Mouse (Mus musculus): ENCODE data around the gene Hook2. TPM values are rescaled to one million over a fixed set of nuclear protein-coding genes. Genes with fewer than 3 reads are reported as not detected.

The Hook2 gene
- polyA plus RNA-seq, 1 experiment from 2014 or later, result 18.2 TPM

- no peaks in the 10 kb centered on the region for H3K9me3 ChIP-seq
- ATAC-seq (ENCODE audit: low FRiP score), result no peak
- H3K36me3 ChIP-seq (replicated peaks), result peaks cover 21% of the 10 kb centered on the region
- H3K27ac ChIP-seq, result no peak overlapping the region
- 87% methylated on average over 4 of the region's 4 CpGs for WGBS
- no peak overlapping the region for H3K4me3 ChIP-seq (replicated peaks)
- H3K4me2 ChIP-seq, result no peak overlapping the region
- no peak overlapping the region for H3K9ac ChIP-seq
- no peaks in the 10 kb centered on the region for H3K27me3 ChIP-seq
- peaks cover 19% of the 10 kb centered on the region for H3K4me1 ChIP-seq
Measured at GRCm38 (mm10) chr8:84963952-84964351, 26.5 kb upstream of the Hook2 start.

GRCm38 (mm10) chr8:84965731-84966291 lies 24.6 kb upstream of the Hook2 start:
- Histone ChIP-seq H3K9ac (peak overlapping the region; percentile 75), H3K4me3 (replicated peaks) (peak overlapping the region; percentile 69), H3K4me2 (peak overlapping the region; percentile 92), H3K9me3 (no peaks in the 10 kb centered on the region), H3K27ac (peak overlapping the region; percentile 74), H3K27me3 (no peaks in the 10 kb centered on the region), H3K4me1 (peaks cover 26% of the 10 kb centered on the region), H3K36me3 (replicated peaks) (peaks cover 11% of the 10 kb centered on the region)
- WGBS, result under 1% methylated on average over 41 of the region's 41 CpGs
- ATAC-seq (ENCODE audit: low FRiP score), result peak; percentile 84

DNA sequence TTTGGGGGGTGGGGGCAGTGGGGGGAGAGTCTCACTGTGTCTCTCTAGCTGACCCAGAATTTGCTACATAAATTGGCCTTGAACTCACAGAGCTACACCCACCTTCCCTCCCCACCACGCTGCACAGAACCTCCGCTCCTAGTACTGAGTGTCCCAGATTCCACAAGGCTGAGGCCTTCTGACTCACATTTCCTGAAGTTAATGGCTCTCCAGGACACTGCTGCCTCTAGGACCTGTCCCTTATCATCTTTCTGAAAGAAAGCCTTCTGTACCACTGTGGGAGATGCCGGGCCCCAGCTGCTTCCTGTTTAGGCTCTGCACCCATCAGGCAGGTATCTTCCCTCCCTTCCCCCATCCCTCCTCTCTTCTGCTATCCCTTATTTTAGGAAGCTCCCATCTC lies 23.8 kb upstream of the Hook2 start:
- Histone ChIP-seq H3K4me1 (peaks cover 34% of the 10 kb centered on the region), H3K9ac (no peak overlapping the region), H3K27ac (no peak overlapping the region; the same call in 1 of the 2 replicates), H3K9me3 (no peaks in the 10 kb centered on the region), H3K4me2 (0 out of 2 replicates have a peak overlapping the region, but pooled peaks have one; percentile 92), H3K4me3 (replicated peaks) (no peak overlapping the region), H3K36me3 (replicated peaks) (peaks cover 18% of the 10 kb centered on the region), H3K27me3 (no peaks in the 10 kb centered on the region)
- no peak for ATAC-seq (ENCODE audit: low FRiP score)
- 52% methylated on average over 3 of the region's 3 CpGs for WGBS

DNA sequence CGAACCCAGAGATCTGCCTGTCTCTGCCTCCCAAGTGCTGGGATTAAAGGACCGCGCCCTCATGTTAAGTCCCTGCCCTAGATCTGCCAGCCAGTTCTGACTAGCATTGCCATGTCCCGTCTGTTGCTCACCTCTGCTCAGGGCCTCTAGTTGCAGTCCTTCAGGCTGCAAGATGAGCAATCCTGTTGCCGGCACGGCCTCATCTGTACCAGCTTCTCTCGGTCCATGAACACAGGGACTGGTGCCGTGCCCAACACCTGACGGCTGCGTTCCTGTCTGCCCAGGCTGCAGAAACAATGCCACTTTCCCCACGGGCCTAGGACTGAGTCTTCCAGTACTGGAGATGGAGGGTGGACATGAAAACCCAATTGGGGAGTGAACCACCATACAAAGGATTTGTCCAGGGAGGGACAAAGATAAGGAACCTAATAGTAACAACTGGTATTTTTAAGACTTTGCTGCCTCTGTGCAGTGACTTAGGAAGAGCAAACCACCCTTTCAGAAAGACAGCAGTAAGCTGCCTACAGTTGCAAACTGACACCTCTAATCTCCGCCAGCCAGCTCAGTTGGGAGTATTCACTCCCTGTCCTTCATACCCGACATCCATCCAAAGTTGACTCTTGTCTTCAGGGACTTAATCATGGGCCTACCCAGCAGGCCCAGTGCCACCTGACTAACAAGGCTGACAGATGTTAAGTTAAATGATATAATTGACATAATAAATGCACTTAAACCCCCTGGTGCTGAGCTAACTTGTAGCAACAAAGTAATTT lies 22.7 kb upstream of the Hook2 start:
- no peak for ATAC-seq (ENCODE audit: low FRiP score)
- WGBS, result 88% methylated on average over 13 of the region's 13 CpGs

DNA sequence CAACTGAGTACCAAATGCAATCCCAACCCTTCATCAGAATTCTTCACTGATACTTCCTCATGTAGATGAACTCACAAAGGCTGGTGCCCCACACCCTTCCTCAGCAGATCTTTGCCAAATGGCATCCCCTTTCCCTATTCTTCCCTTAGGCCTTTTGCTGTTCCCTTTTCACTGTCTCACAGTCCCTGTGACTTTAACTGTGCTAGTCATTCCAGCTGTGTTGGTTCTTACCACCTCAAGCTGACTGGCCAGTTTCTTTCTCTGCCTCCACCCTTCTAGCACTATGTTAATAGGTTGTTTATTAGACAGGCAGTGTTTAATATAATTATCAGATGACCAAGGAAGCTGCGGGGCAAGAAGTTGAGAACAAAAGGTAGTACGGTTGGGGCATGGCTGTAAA lies 21.8 kb upstream of the Hook2 start:
- Histone ChIP-seq H3K27me3 (no peaks in the 10 kb centered on the region), H3K27ac (peak overlapping the region; percentile 76), H3K9me3 (no peaks in the 10 kb centered on the region), H3K36me3 (replicated peaks) (peaks cover 35% of the 10 kb centered on the region), H3K4me3 (replicated peaks) (peak overlapping the region; percentile 63), H3K9ac (peak overlapping the region; percentile 90), H3K4me1 (peaks cover 37% of the 10 kb centered on the region), H3K4me2 (peak overlapping the region; percentile 94)
- 13% methylated on average over 2 of the region's 2 CpGs for whole genome bisulfite sequencing
- ATAC-seq (ENCODE audit: low FRiP score), result no peak

More for the DNA sequence above, 22.7 kb upstream of the Hook2 start:
- H3K4me2 ChIP-seq, result no peak overlapping the region
- peaks cover 37% of the 10 kb centered on the region for H3K4me1 ChIP-seq
- H3K4me3 ChIP-seq (replicated peaks), result no peak overlapping the region
- H3K27me3 ChIP-seq, result no peaks in the 10 kb centered on the region
- no peaks in the 10 kb centered on the region for H3K9me3 ChIP-seq
- peaks cover 25% of the 10 kb centered on the region for H3K36me3 ChIP-seq (replicated peaks)
- H3K27ac ChIP-seq, result 0 out of 2 replicates have a peak overlapping the region, but pooled peaks have one; percentile 13
- H3K9ac ChIP-seq, result no peak overlapping the region

- H3K9ac ChIP-seq, result peak within 1 kb of the TSS; percentile 90
- H3K36me3 ChIP-seq (replicated peaks), result peaks cover 38% of the 10 kb centered on the region
- H3K27ac ChIP-seq, result peak within 1 kb of the TSS; percentile 76
- under 1% methylated on average over 56 of the region's 56 CpGs for WGBS
- no peaks in the 10 kb centered on the region for H3K9me3 ChIP-seq
- H3K4me3 ChIP-seq (replicated peaks), result peak within 1 kb of the TSS; percentile 63
- ATAC-seq (ENCODE audit: low FRiP score), result peak; percentile 77
- H3K4me1 ChIP-seq, result peaks cover 37% of the 10 kb centered on the region
- H3K4me2 ChIP-seq, result peak within 1 kb of the TSS; percentile 94
- H3K27me3 ChIP-seq, result no peaks in the 10 kb centered on the region
Measured at GRCm38 (mm10) chr8:84969241-84970134, 20.9 kb upstream of the Hook2 start, which contains the start of the genes Gm49661, Prdx2 and Rnaseh2a. Gene Gm49661 (minus strand): TSS chr8:84969433. Gene Prdx2 (plus strand): TSS chr8:84969587. Gene Rnaseh2a (minus strand): TSS chr8:84969767.

DNA sequence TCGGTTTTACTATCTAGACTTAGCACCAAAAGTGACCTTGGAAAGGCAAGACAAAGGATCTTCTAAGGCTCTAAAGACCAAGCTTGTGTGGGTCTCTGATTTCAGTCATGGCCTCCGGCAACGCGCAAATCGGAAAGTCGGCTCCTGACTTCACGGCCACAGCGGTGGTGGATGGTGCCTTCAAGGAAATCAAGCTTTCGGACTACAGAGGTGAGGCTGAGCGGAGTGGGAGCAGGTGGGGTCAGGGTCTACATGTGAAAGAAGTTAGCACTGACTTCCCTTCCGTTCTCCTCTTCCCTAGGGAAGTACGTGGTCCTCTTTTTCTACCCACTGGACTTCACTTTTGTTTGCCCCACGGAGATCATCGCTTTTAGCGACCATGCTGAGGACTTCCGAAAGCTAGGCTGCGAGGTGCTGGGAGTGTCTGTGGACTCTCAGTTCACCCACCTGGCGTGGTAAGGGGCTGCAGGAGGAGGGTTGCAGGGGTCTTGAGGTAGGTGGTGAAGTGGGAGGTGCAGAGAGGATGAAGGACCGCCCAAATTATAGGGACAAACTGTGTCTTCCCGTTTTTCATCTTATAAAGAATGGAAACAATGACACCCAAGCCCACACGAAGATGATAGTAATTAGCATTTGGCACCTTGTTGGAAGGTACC lies 20.1 kb upstream of the Hook2 start:
- H3K9ac ChIP-seq, result peak overlapping the region; percentile 90
- peak overlapping the region; percentile 94 for H3K4me2 ChIP-seq
- no peak for ATAC-seq (ENCODE audit: low FRiP score)
- H3K4me3 ChIP-seq (replicated peaks), result peak overlapping the region; percentile 63
- H3K36me3 ChIP-seq (replicated peaks), result peaks cover 46% of the 10 kb centered on the region
- no peaks in the 10 kb centered on the region for H3K9me3 ChIP-seq
- H3K27me3 ChIP-seq, result no peaks in the 10 kb centered on the region
- peaks cover 35% of the 10 kb centered on the region for H3K4me1 ChIP-seq
- 10% methylated on average over 21 of the region's 21 CpGs for WGBS
- peak overlapping the region; percentile 76 for H3K27ac ChIP-seq

- peak overlapping the region; percentile 63 for H3K4me3 ChIP-seq (replicated peaks)
- peaks cover 38% of the 10 kb centered on the region for H3K4me1 ChIP-seq
- peak overlapping the region; percentile 76; the same call in 1 of the 2 replicates for H3K27ac ChIP-seq
- ATAC-seq (ENCODE audit: low FRiP score), result no peak
- no peaks in the 10 kb centered on the region for H3K9me3 ChIP-seq
- peaks cover 46% of the 10 kb centered on the region for H3K36me3 ChIP-seq (replicated peaks)
- H3K9ac ChIP-seq, result peak overlapping the region; percentile 90
- H3K4me2 ChIP-seq, result peak overlapping the region; percentile 94
- 74% methylated on average over 5 of the region's 5 CpGs for WGBS
- H3K27me3 ChIP-seq, result no peaks in the 10 kb centered on the region
Measured at GRCm38 (mm10) chr8:84970913-84971312, 19.5 kb upstream of the Hook2 start.

- Histone ChIP-seq H3K4me2 (no peak overlapping the region), H3K9me3 (no peaks in the 10 kb centered on the region), H3K27me3 (peaks cover 15% of the 10 kb centered on the region), H3K4me3 (replicated peaks) (no peak overlapping the region), H3K9ac (no peak overlapping the region), H3K27ac (0 out of 2 replicates have a peak overlapping the region, but pooled peaks have one; percentile 8), H3K4me1 (peaks cover 56% of the 10 kb centered on the region), H3K36me3 (replicated peaks) (peaks cover 46% of the 10 kb centered on the region)
- ATAC-seq (ENCODE audit: low FRiP score), result no peak
- WGBS, result 73% methylated on average over 1 of the region's 1 CpGs
Measured at GRCm38 (mm10) chr8:84973079-84973478, 17.3 kb upstream of the Hook2 start.

DNA sequence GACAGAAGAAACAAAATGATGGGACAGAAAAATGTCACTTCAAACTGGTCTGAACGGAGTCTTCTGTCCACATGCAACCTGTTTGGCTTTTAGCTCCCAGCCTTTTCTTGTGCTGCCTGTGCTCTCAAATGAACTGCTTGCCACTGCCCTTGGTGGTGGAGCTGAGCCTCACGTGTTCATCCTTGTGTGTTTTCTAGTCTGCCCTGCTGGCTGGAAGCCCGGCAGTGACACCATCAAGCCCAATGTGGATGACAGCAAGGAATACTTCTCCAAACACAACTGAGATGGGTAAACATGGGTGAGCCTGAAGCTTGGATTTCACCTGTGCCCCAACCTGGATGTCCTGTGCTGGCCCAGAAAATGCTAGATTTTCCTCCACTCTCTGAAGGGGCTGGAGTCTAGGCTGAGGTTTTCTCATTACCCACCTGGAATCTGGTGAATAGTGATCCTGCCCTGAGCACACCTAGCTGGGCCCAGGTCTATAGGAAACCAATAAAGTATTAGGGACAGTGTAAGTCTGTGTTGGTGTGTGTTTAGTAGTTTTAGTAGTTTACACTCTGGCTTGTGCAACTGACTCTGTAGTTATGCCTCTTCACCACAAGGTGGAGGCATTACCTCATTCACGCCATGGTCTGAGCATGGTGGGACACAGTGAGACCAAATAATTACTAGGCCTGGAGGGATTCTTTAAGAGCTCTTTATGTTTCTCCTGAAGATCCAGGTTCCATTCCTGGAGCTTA lies 16.4 kb upstream of the Hook2 start:
- Histone ChIP-seq H3K9ac (no peak overlapping the region; the same call in 1 of the 2 replicates), H3K27me3 (peaks cover 24% of the 10 kb centered on the region), H3K4me2 (no peak overlapping the region), H3K4me3 (replicated peaks) (peak overlapping the region; percentile 7; the same call in 1 of the 2 replicates), H3K4me1 (peaks cover 58% of the 10 kb centered on the region), H3K9me3 (no peaks in the 10 kb centered on the region), H3K27ac (peak overlapping the region; percentile 8; the same call in 1 of the 2 replicates), H3K36me3 (replicated peaks) (peaks cover 46% of the 10 kb centered on the region)
- WGBS, result 63% methylated on average over 4 of the region's 4 CpGs
- ATAC-seq (ENCODE audit: low FRiP score), result 0 out of 2 replicates have a peak, but pooled peaks have one; percentile 15

Data from forebrain, embryonic 12.5 days (tissue).